Mouse (Mus musculus) neural tube, embryonic 15.5 days (tissue): ENCODE results near the gene Il10. TPM values are rescaled to one million over a fixed set of nuclear protein-coding genes. Genes with fewer than 3 reads are reported as not detected.

ENCODE experiments used
- ATAC-seq: fragments of 200-750 bp; cut with Nextera tagmentation; 2 replicates; pipeline ENCODE4 v1.8.0; 2017; ENCODE audit warnings: mild to moderate bottlenecking, moderate TSS enrichment, moderate library complexity; ENCODE audit not compliant: low FRiP score
- H3K27ac ChIP-seq: fragments of 300-500 bp; sonication (generic); replicated peaks from 2 replicates; pipeline ENCODE4 v1.5.1; 2015; ENCODE audit warnings: mild to moderate bottlenecking, inconsistent platforms
- H3K27me3 ChIP-seq: fragments of 300-500 bp; sonication (generic); replicated peaks from 2 replicates; pipeline ENCODE4 v1.6.1; 2015; ENCODE audit warnings: inconsistent platforms
- H3K36me3 ChIP-seq: fragments of 300-500 bp; sonication (generic); 2 replicates; pipeline ENCODE4 v1.6.1; 2015; ENCODE audit warnings: inconsistent platforms
- H3K4me1 ChIP-seq: fragments of 300-500 bp; sonication (generic); 2 replicates; pipeline ENCODE4 v1.6.1; 2015; ENCODE audit warnings: inconsistent platforms
- H3K4me2 ChIP-seq: fragments of 300-500 bp; sonication (generic); 2 replicates; pipeline ENCODE4 v1.6.1; 2015; ENCODE audit warnings: inconsistent platforms, mild to moderate bottlenecking, moderate library complexity
- H3K4me3 ChIP-seq: fragments of 300-500 bp; sonication (generic); replicated peaks from 2 replicates; pipeline ENCODE4 v1.5.1; 2015; ENCODE audit warnings: mild to moderate bottlenecking, inconsistent platforms
- H3K9ac ChIP-seq: fragments of 300-500 bp; sonication (generic); replicated peaks from 2 replicates; pipeline ENCODE4 v1.6.1; 2015; ENCODE audit warnings: mild to moderate bottlenecking, inconsistent platforms
- H3K9me3 ChIP-seq: fragments of 300-500 bp; sonication (generic); replicated peaks from 2 replicates; pipeline ENCODE4 v1.6.1; 2016; ENCODE audit warnings: inconsistent platforms
- WGBS: fragments of 180-500 bp; shearing (Covaris S2); methylation state at CpG from one replicate; pipeline ENCODE4 v1.1.7; 2015; ENCODE audit warnings: mixed read lengths; 5-methylcytosine and 5-hydroxymethylcytosine counted together
- polyA plus RNA-seq: library from polyadenylated mRNA; unstranded; fragments of >200 nt; fragmentation: Nextera tagmentation; extraction: Ambion mirVana; gene quantifications from 2 replicates; pipeline ENCODE4 v1.2.1, GENCODE M21; 2015

Gene Il10
- polyA plus RNA-seq, 1 experiment from 2014 or later, result not detected

- WGBS, result 89% methylated on average over 4 of the region's 4 CpGs
Measured at GRCm38 (mm10) chr1:130999708-131000107, 19.9 kb upstream of the Il10 start.

GRCm38 (mm10) chr1:131000296-131000695 lies 19.3 kb upstream of the Il10 start:
- no peak overlapping the region for H3K9ac ChIP-seq
- 92% methylated on average over 3 of the region's 3 CpGs for WGBS

More at GRCm38 (mm10) chr1:130999708-131000107, 19.9 kb upstream of the Il10 start:
- Histone ChIP-seq H3K4me1 (no peaks in the 10 kb centered on the region), H3K27me3 (no peaks in the 10 kb centered on the region), H3K27ac (no peak overlapping the region), H3K4me3 (no peak overlapping the region), H3K36me3 (no peaks in the 10 kb centered on the region), H3K9me3 (no peaks in the 10 kb centered on the region), H3K9ac (no peak overlapping the region), H3K4me2 (no peak overlapping the region)
- ATAC-seq, result no peak

GRCm38 (mm10) chr1:131002561-131002960 lies 17.1 kb upstream of the Il10 start:
- H3K27ac ChIP-seq, result no peak overlapping the region
- H3K4me2 ChIP-seq, result no peak overlapping the region
- no peak for ATAC-seq
- H3K9me3 ChIP-seq, result no peaks in the 10 kb centered on the region
- H3K27me3 ChIP-seq, result no peaks in the 10 kb centered on the region
- no peak overlapping the region for H3K4me3 ChIP-seq
- no peaks in the 10 kb centered on the region for H3K36me3 ChIP-seq
- H3K9ac ChIP-seq, result no peak overlapping the region
- WGBS, result 91% methylated on average over 2 of the region's 2 CpGs
- H3K4me1 ChIP-seq, result no peaks in the 10 kb centered on the region

More at GRCm38 (mm10) chr1:131000296-131000695, 19.3 kb upstream of the Il10 start:
- ATAC-seq, result no peak
- Histone ChIP-seq H3K9me3 (no peaks in the 10 kb centered on the region), H3K36me3 (no peaks in the 10 kb centered on the region), H3K4me3 (no peak overlapping the region), H3K27me3 (no peaks in the 10 kb centered on the region), H3K4me2 (no peak overlapping the region), H3K27ac (no peak overlapping the region), H3K4me1 (no peaks in the 10 kb centered on the region)

- H3K27me3 ChIP-seq, result no peaks in the 10 kb centered on the region
- H3K4me2 ChIP-seq, result no peak overlapping the region
- WGBS, result 69% methylated on average over 17 of the region's 17 CpGs
- H3K9me3 ChIP-seq, result no peaks in the 10 kb centered on the region
- H3K36me3 ChIP-seq, result no peaks in the 10 kb centered on the region
- H3K4me3 ChIP-seq, result no peak overlapping the region
- H3K27ac ChIP-seq, result no peak overlapping the region
- no peak for ATAC-seq
- no peaks in the 10 kb centered on the region for H3K4me1 ChIP-seq
- no peak overlapping the region for H3K9ac ChIP-seq
Measured at GRCm38 (mm10) chr1:131003037-131003922, 16.4 kb upstream of the Il10 start.

GRCm38 (mm10) chr1:131006069-131006468 lies 13.6 kb upstream of the Il10 start:
- H3K27ac ChIP-seq, result no peak overlapping the region
- H3K27me3 ChIP-seq, result no peaks in the 10 kb centered on the region
- no peaks in the 10 kb centered on the region for H3K4me1 ChIP-seq
- H3K9me3 ChIP-seq, result no peaks in the 10 kb centered on the region
- 38% methylated on average over 1 of the region's 1 CpGs for WGBS
- ATAC-seq, result no peak
- no peaks in the 10 kb centered on the region for H3K36me3 ChIP-seq
- no peak overlapping the region for H3K9ac ChIP-seq
- no peak overlapping the region for H3K4me2 ChIP-seq
- H3K4me3 ChIP-seq, result no peak overlapping the region

GRCm38 (mm10) chr1:131010201-131011153 lies 9.2 kb upstream of the Il10 start:
- WGBS, result 88% methylated on average over 17 of the region's 17 CpGs
- H3K9ac ChIP-seq, result no peak overlapping the region
- no peak for ATAC-seq
- no peaks in the 10 kb centered on the region for H3K4me1 ChIP-seq
- no peak overlapping the region for H3K4me2 ChIP-seq
- H3K27ac ChIP-seq, result no peak overlapping the region
- H3K27me3 ChIP-seq, result no peaks in the 10 kb centered on the region
- H3K4me3 ChIP-seq, result no peak overlapping the region
- H3K9me3 ChIP-seq, result no peaks in the 10 kb centered on the region
- no peaks in the 10 kb centered on the region for H3K36me3 ChIP-seq

- H3K27me3 ChIP-seq, result no peaks in the 10 kb centered on the region
Measured at GRCm38 (mm10) chr1:131012494-131012893, 7.2 kb upstream of the Il10 start.

GRCm38 (mm10) chr1:131013926-131014325 lies 5.7 kb upstream of the Il10 start:
- Histone ChIP-seq H3K4me3 (no peak overlapping the region), H3K4me1 (no peaks in the 10 kb centered on the region), H3K36me3 (no peaks in the 10 kb centered on the region), H3K27me3 (no peaks in the 10 kb centered on the region), H3K4me2 (no peak overlapping the region), H3K27ac (no peak overlapping the region), H3K9me3 (no peaks in the 10 kb centered on the region), H3K9ac (no peak overlapping the region)
- ATAC-seq, result no peak
- 91% methylated on average over 5 of the region's 5 CpGs for WGBS

More at GRCm38 (mm10) chr1:131012494-131012893, 7.2 kb upstream of the Il10 start:
- WGBS, result 92% methylated on average over 8 of the region's 8 CpGs
- Histone ChIP-seq H3K4me2 (no peak overlapping the region), H3K4me3 (no peak overlapping the region), H3K4me1 (no peaks in the 10 kb centered on the region), H3K9ac (no peak overlapping the region), H3K27ac (no peak overlapping the region), H3K36me3 (no peaks in the 10 kb centered on the region), H3K9me3 (no peaks in the 10 kb centered on the region)
- ATAC-seq, result no peak

- Histone ChIP-seq H3K9me3 (no peaks in the 10 kb centered on the region), H3K4me2 (no peak overlapping the region), H3K36me3 (no peaks in the 10 kb centered on the region), H3K4me3 (no peak overlapping the region), H3K27ac (no peak overlapping the region), H3K27me3 (no peaks in the 10 kb centered on the region), H3K9ac (no peak overlapping the region), H3K4me1 (no peaks in the 10 kb centered on the region)
- 92% methylated on average over 6 of the region's 6 CpGs for WGBS
- ATAC-seq, result no peak
Measured at GRCm38 (mm10) chr1:131015281-131015680, 4.4 kb upstream of the Il10 start.

- H3K27me3 ChIP-seq, result no peaks in the 10 kb centered on the region
- no peaks in the 10 kb centered on the region for H3K9me3 ChIP-seq
- H3K4me2 ChIP-seq, result no peak overlapping the region
- H3K27ac ChIP-seq, result no peak overlapping the region
- no peak for ATAC-seq
- no peaks in the 10 kb centered on the region for H3K36me3 ChIP-seq
- no peaks in the 10 kb centered on the region for H3K4me1 ChIP-seq
- 96% methylated on average over 7 of the region's 7 CpGs for WGBS
- H3K9ac ChIP-seq, result no peak overlapping the region
- H3K4me3 ChIP-seq, result no peak overlapping the region
Measured at GRCm38 (mm10) chr1:131015879-131016278, 3.8 kb upstream of the Il10 start.

- Histone ChIP-seq H3K9me3 (no peaks in the 10 kb centered on the region), H3K4me3 (no peak overlapping the region), H3K9ac (no peak overlapping the region), H3K36me3 (no peaks in the 10 kb centered on the region), H3K4me1 (no peaks in the 10 kb centered on the region), H3K27ac (no peak overlapping the region), H3K4me2 (no peak overlapping the region), H3K27me3 (no peaks in the 10 kb centered on the region)
- ATAC-seq, result no peak
- 57% methylated on average over 12 of the region's 12 CpGs for WGBS
Measured at GRCm38 (mm10) chr1:131020425-131021310, 1.0 kb downstream of the Il10 start.
